Mouse (Mus musculus): ENCODE measurements around the gene Tor4a. TPM values are rescaled to one million over a fixed set of nuclear protein-coding genes. Genes with fewer than 3 reads are reported as not detected.

Gene Tor4a
- 50.0 and 56.1 TPM in 2 replicates for total RNA-seq (2017)

- ATAC-seq (ENCODE audit: extremely low read depth, insufficient number of reproducible peaks, low FRiP score, poor library complexity, severe bottlenecking) = peak; percentile 70
Observed at GRCm38 (mm10) chr2:25196172-25196954, at the start of gene Tor4a. Gene Tor4a (minus strand): TSS chr2:25196886.

- ATAC-seq (ENCODE audit: extremely low read depth, insufficient number of reproducible peaks, low FRiP score, poor library complexity, severe bottlenecking) = no peak
Observed at GRCm38 (mm10) chr2:25244144-25244543, 47.5 kb upstream of the Tor4a start.

- ATAC-seq (ENCODE audit: extremely low read depth, insufficient number of reproducible peaks, low FRiP score, poor library complexity, severe bottlenecking) = no peak
Observed at GRCm38 (mm10) chr2:25243342-25243741, 46.7 kb upstream of the Tor4a start.

- no peak for ATAC-seq (ENCODE audit: extremely low read depth, insufficient number of reproducible peaks, low FRiP score, poor library complexity, severe bottlenecking)
Observed at GRCm38 (mm10) chr2:25242101-25242506, 45.4 kb upstream of the Tor4a start, which contains the start of the genes Rnf208 and Cysrt1. Gene Rnf208 (plus strand): TSS chr2:25242255. Gene Cysrt1 (minus strand): TSS chr2:25242452.

- ATAC-seq (ENCODE audit: extremely low read depth, insufficient number of reproducible peaks, low FRiP score, poor library complexity, severe bottlenecking) = no peak
Observed at GRCm38 (mm10) chr2:25241438-25241775, 44.7 kb upstream of the Tor4a start.

- 0 out of 2 replicates have a peak, but pooled peaks have one; percentile 15 for ATAC-seq (ENCODE audit: extremely low read depth, insufficient number of reproducible peaks, low FRiP score, poor library complexity, severe bottlenecking)
Observed at GRCm38 (mm10) chr2:25240723-25241437, 44.2 kb upstream of the Tor4a start.

- ATAC-seq (ENCODE audit: extremely low read depth, insufficient number of reproducible peaks, low FRiP score, poor library complexity, severe bottlenecking) = no peak
Observed at GRCm38 (mm10) chr2:25240310-25240709, 43.6 kb upstream of the Tor4a start.

- no peak for ATAC-seq (ENCODE audit: extremely low read depth, insufficient number of reproducible peaks, low FRiP score, poor library complexity, severe bottlenecking)
Observed at GRCm38 (mm10) chr2:25239766-25240165, 43.1 kb upstream of the Tor4a start.

- ATAC-seq (ENCODE audit: extremely low read depth, insufficient number of reproducible peaks, low FRiP score, poor library complexity, severe bottlenecking) = no peak
Observed at GRCm38 (mm10) chr2:25238106-25238505, 41.4 kb upstream of the Tor4a start.

GRCm38 (mm10) chr2:25237522-25237921 is 40.8 kb upstream of the Tor4a start:
- ATAC-seq (ENCODE audit: extremely low read depth, insufficient number of reproducible peaks, low FRiP score, poor library complexity, severe bottlenecking) = no peak

GRCm38 (mm10) chr2:25236614-25237013 is 39.9 kb upstream of the Tor4a start, which contains the start of gene Rnf224:
Gene Rnf224 (minus strand): TSS chr2:25236787.
- ATAC-seq (ENCODE audit: extremely low read depth, insufficient number of reproducible peaks, low FRiP score, poor library complexity, severe bottlenecking) = no peak

- no peak for ATAC-seq (ENCODE audit: extremely low read depth, insufficient number of reproducible peaks, low FRiP score, poor library complexity, severe bottlenecking)
Observed at GRCm38 (mm10) chr2:25234551-25235220, 38.0 kb upstream of the Tor4a start.

- no peak for ATAC-seq (ENCODE audit: extremely low read depth, insufficient number of reproducible peaks, low FRiP score, poor library complexity, severe bottlenecking)
Observed at GRCm38 (mm10) chr2:25234050-25234449, 37.4 kb upstream of the Tor4a start, which contains the start of gene Slc34a3. Gene Slc34a3 (minus strand): TSS chr2:25234364.

GRCm38 (mm10) chr2:25233421-25233820 is 36.7 kb upstream of the Tor4a start:
- no peak for ATAC-seq (ENCODE audit: extremely low read depth, insufficient number of reproducible peaks, low FRiP score, poor library complexity, severe bottlenecking)

GRCm38 (mm10) chr2:25231038-25231437 is 34.4 kb upstream of the Tor4a start:
- no peak for ATAC-seq (ENCODE audit: extremely low read depth, insufficient number of reproducible peaks, low FRiP score, poor library complexity, severe bottlenecking)

- no peak for ATAC-seq (ENCODE audit: extremely low read depth, insufficient number of reproducible peaks, low FRiP score, poor library complexity, severe bottlenecking)
Observed at GRCm38 (mm10) chr2:25230581-25230980, 33.9 kb upstream of the Tor4a start.

- ATAC-seq (ENCODE audit: extremely low read depth, insufficient number of reproducible peaks, low FRiP score, poor library complexity, severe bottlenecking) = no peak
Observed at GRCm38 (mm10) chr2:25229582-25229981, 32.9 kb upstream of the Tor4a start.

- no peak for ATAC-seq (ENCODE audit: extremely low read depth, insufficient number of reproducible peaks, low FRiP score, poor library complexity, severe bottlenecking)
Observed at GRCm38 (mm10) chr2:25228995-25229530, 32.4 kb upstream of the Tor4a start.

- peak; percentile 47 for ATAC-seq (ENCODE audit: extremely low read depth, insufficient number of reproducible peaks, low FRiP score, poor library complexity, severe bottlenecking)
Observed at GRCm38 (mm10) chr2:25228431-25228889, 31.8 kb upstream of the Tor4a start.
